Mouse (Mus musculus): ENCODE results near the gene Fgd2.

GRCm38 (mm10) chr17:29356479-29356856, 4.2 kb upstream of the Fgd2 start:
- TF ChIP-seq EP300 (IDR thresholded peaks at IDR 0.05; ENCODE audit: low read depth) (no peak), CTCF (IDR thresholded peaks at IDR 0.05; ENCODE audit: low read depth) (no peak)

Data from liver, postnatal 0 days (tissue).